Mouse (Mus musculus) right cerebral cortex, postnatal 14 days (tissue): ENCODE data around the gene Fads3.
A peak's percentile ranks its signal among the peaks of the same experiment; 100 is the strongest.

Source experiments
- DNase-seq: peaks from one replicate; pipeline ENCODE4 v3.0.0; 2022

Gene Fads3

GRCm38 (mm10) chr19:10071892-10072291, 30.5 kb downstream of the Fads3 start:
- no peak for DNase-seq

- no peak for DNase-seq
Measured at GRCm38 (mm10) chr19:10073145-10073544, 31.8 kb downstream of the Fads3 start.

- no peak for DNase-seq
Measured at GRCm38 (mm10) chr19:10078392-10078791, 37.0 kb downstream of the Fads3 start.

- DNase-seq: no peak
Measured at GRCm38 (mm10) chr19:10080384-10080783, 39.0 kb downstream of the Fads3 start.

- DNase-seq: no peak
Measured at GRCm38 (mm10) chr19:10082105-10082504, 40.7 kb downstream of the Fads3 start.

GRCm38 (mm10) chr19:10085454-10085853, 44.1 kb downstream of the Fads3 start:
- no peak for DNase-seq

- no peak for DNase-seq
Measured at GRCm38 (mm10) chr19:10086976-10087375, 45.6 kb downstream of the Fads3 start.

GRCm38 (mm10) chr19:10093829-10094228, 52.5 kb downstream of the Fads3 start:
- no peak for DNase-seq

GRCm38 (mm10) chr19:10094695-10095094, 53.3 kb downstream of the Fads3 start:
- DNase-seq: no peak

- DNase-seq: no peak
Measured at GRCm38 (mm10) chr19:10096371-10096876, 55.1 kb downstream of the Fads3 start.

GRCm38 (mm10) chr19:10097826-10098225, 56.5 kb downstream of the Fads3 start:
- no peak for DNase-seq

GRCm38 (mm10) chr19:10100631-10101071, 59.3 kb downstream of the Fads3 start:
- peak; percentile 80 for DNase-seq

- DNase-seq: peak; percentile 93
Measured at GRCm38 (mm10) chr19:10101341-10102053, 60.1 kb downstream of the Fads3 start, which contains the start of gene Fads2. Gene Fads2 (minus strand): TSS chr19:10101746.

- DNase-seq: no peak
Measured at GRCm38 (mm10) chr19:10102054-10102700, 60.8 kb downstream of the Fads3 start.

- DNase-seq: no peak
Measured at GRCm38 (mm10) chr19:10104234-10104633, 62.9 kb downstream of the Fads3 start.

GRCm38 (mm10) chr19:10105034-10105493, 63.7 kb downstream of the Fads3 start:
- no peak for DNase-seq

GRCm38 (mm10) chr19:10106634-10107033, 65.3 kb downstream of the Fads3 start:
- DNase-seq: no peak

GRCm38 (mm10) chr19:10107051-10107611, 65.8 kb downstream of the Fads3 start:
- no peak for DNase-seq

- DNase-seq: no peak
Measured at GRCm38 (mm10) chr19:10108129-10108528, 66.8 kb downstream of the Fads3 start.

GRCm38 (mm10) chr19:10108666-10109065, 67.3 kb downstream of the Fads3 start:
- DNase-seq: no peak
